Mouse (Mus musculus) liver, adult 2 months (tissue): ENCODE data around the gene Atp6v0a4. TPM values are rescaled to one million over a fixed set of nuclear protein-coding genes. Genes with fewer than 3 reads are reported as not detected.

Source experiments
- DNase-seq: peaks from one replicate; pipeline ENCODE4 v3.0.0-alpha.2; 2011; ENCODE audit warnings: low read depth, low spot score; ENCODE audit errors: extremely low read depth
- H3K27ac ChIP-seq: fragments of 200-500 bp; replicated peaks from 2 replicates; pipeline ENCODE4 v1.5.1; 2012; ENCODE audit warnings: low read depth, mild to moderate bottlenecking, control low read depth, inconsistent platforms, low read length; ENCODE audit not compliant: insufficient read depth
- H3K27me3 ChIP-seq: fragments of 200-500 bp; 2 replicates; pipeline ENCODE4 v1.6.1; 2012; ENCODE audit warnings: mild to moderate bottlenecking, moderate library complexity, low read length, inconsistent platforms; ENCODE audit not compliant: control insufficient read depth, insufficient read depth
- H3K36me3 ChIP-seq: fragments of 200-500 bp; 2 replicates; pipeline ENCODE4 v1.6.1; 2012; ENCODE audit warnings: low read length, inconsistent platforms; ENCODE audit not compliant: control insufficient read depth, insufficient read depth
- H3K4me1 ChIP-seq: fragments of 200-500 bp; 2 replicates; pipeline ENCODE4 v1.6.1; 2011; ENCODE audit warnings: low read length; ENCODE audit not compliant: control insufficient read depth, insufficient read depth
- H3K4me3 ChIP-seq: fragments of 200-500 bp; 2 replicates; pipeline ENCODE4 v1.5.1; 2011; ENCODE audit warnings: low read depth, mild to moderate bottlenecking, control low read depth, low read length, moderate library complexity; ENCODE audit not compliant: insufficient read depth
- H3K79me2 ChIP-seq: fragments of 200-500 bp; 2 replicates; pipeline ENCODE4 v1.6.1; 2012; ENCODE audit warnings: inconsistent platforms, mild to moderate bottlenecking, low read length, moderate library complexity; ENCODE audit not compliant: control insufficient read depth, insufficient read depth
- H3K9ac ChIP-seq: fragments of 200-500 bp; 2 replicates; pipeline ENCODE4 v1.6.1; 2012; ENCODE audit warnings: low read depth, mild to moderate bottlenecking, control low read depth, inconsistent platforms, low read length
- CTCF ChIP-seq: fragments of 200-500 bp; IDR thresholded peaks from 2 replicates; pipeline ENCODE4 v1.5.1; 2011; ENCODE audit warnings: low read depth, low read length, control low read depth
- POLR2A ChIP-seq: fragments of 200-500 bp; IDR thresholded peaks from 2 replicates; pipeline ENCODE4 v1.6.1; 2011; ENCODE audit warnings: low read length, control low read depth; ENCODE audit not compliant: insufficient read depth; ENCODE audit errors: extremely low read depth
- WGBS: fragments of 180-500 bp; shearing (Covaris S2); methylation state at CpG from one replicate; pipeline ENCODE4 v1.1.7; 2018; 5-methylcytosine and 5-hydroxymethylcytosine counted together
- polyA plus RNA-seq: library from polyadenylated mRNA; depleted of rRNA; stranded (reverse); fragments of >200 nt; gene quantifications from 2 replicates; pipeline ENCODE4 v1.2.3, GENCODE M21; 2012
- total RNA-seq: library from RNA; depleted of rRNA; stranded (reverse); fragments of >200 nt; gene quantifications from 2 replicates; pipeline ENCODE4 v1.2.3, GENCODE M21; 2014

Gene Atp6v0a4
- total and polyA plus RNA-seq, 2 experiments = 0.28 to 0.44 TPM

DNA sequence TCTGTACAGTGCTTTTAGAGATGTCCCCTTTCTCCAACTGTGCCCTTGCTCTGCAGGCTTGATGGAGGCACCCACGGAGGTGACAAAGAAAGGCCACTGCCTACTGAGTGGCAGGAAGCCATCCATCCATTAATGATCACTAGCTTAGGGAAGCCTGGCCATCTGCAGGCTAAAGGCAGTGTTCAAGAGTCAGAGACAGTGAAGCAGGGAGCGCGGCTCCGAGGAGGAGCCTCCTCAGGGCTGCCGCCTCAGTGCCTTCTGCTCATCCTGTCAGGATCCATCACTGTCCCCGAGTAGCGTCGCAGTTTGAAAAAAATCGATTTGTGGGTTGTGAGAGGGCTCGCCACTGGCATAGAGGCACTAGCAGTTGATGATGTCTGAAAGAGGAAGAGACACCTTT lies 24.2 kb upstream of the Atp6v0a4 start:
- H3K4me1 ChIP-seq = peaks cover 3% of the 10 kb centered on the region
- H3K4me3 ChIP-seq = no peak overlapping the region
- H3K27me3 ChIP-seq = no peaks in the 10 kb centered on the region
- no peak for DNase-seq
- no peak for TF ChIP-seq CTCF
- no peak for TF ChIP-seq POLR2A
- no peak overlapping the region for H3K9ac ChIP-seq
- H3K36me3 ChIP-seq = no peaks in the 10 kb centered on the region
- H3K79me2 ChIP-seq = no peaks in the 10 kb centered on the region
- WGBS = 89% methylated on average over 10 of the region's 10 CpGs
- H3K27ac ChIP-seq = no peak overlapping the region

GRCm38 (mm10) chr6:38147301-38147700 lies 22.9 kb upstream of the Atp6v0a4 start:
- 95% methylated on average over 5 of the region's 5 CpGs for WGBS
- H3K4me1 ChIP-seq = peaks cover 3% of the 10 kb centered on the region
- H3K27me3 ChIP-seq = no peaks in the 10 kb centered on the region
- H3K4me3 ChIP-seq = no peak overlapping the region
- H3K27ac ChIP-seq = no peak overlapping the region
- H3K79me2 ChIP-seq = no peaks in the 10 kb centered on the region
- DNase-seq = no peak
- no peak overlapping the region for H3K9ac ChIP-seq
- TF ChIP-seq POLR2A = no peak
- no peak for TF ChIP-seq CTCF
- H3K36me3 ChIP-seq = no peaks in the 10 kb centered on the region

DNA sequence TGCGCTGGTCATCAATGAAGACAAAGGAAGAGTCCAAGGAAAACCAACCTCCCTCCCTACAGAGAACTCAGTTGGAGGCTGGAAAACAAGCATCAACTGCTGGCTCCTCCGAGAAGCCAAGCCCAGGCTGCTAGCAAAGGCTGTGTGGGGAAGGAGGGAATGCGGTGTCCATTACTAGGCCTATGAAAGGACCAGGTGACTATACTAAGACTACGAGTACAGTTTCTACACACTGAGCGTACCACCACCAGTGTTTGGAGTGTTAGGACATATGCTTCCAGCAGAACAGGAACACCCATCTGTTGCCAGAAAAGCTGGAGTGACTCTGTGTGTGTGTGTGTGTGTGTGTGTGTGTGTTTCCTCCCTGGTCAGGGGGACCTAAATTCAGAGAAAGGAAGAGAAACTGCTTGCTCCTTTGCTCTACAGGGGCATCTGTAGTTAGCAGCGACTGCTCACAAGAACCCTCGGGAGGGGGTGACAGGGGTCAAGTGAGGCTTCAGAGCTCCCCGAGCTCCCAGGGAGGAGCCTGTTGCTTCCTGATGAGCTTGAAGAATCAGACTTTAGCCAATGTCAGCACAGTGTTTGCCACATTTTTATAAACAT lies 21.2 kb upstream of the Atp6v0a4 start:
- no peak overlapping the region for H3K4me3 ChIP-seq
- DNase-seq = no peak

GRCm38 (mm10) chr6:38144161-38144998 lies 20.0 kb upstream of the Atp6v0a4 start:
- TF ChIP-seq POLR2A (no peak), CTCF (no peak)
- no peak overlapping the region for H3K27ac ChIP-seq
- DNase-seq = peak; percentile 33

More for the DNA sequence above, 21.2 kb upstream of the Atp6v0a4 start:
- no peak overlapping the region for H3K9ac ChIP-seq
- TF ChIP-seq POLR2A = no peak
- no peak for TF ChIP-seq CTCF
- 84% methylated on average over 8 of the region's 8 CpGs for WGBS
- H3K79me2 ChIP-seq = no peaks in the 10 kb centered on the region
- H3K27me3 ChIP-seq = no peaks in the 10 kb centered on the region
- no peaks in the 10 kb centered on the region for H3K36me3 ChIP-seq
- no peak overlapping the region for H3K27ac ChIP-seq
- peaks cover 3% of the 10 kb centered on the region for H3K4me1 ChIP-seq

DNA sequence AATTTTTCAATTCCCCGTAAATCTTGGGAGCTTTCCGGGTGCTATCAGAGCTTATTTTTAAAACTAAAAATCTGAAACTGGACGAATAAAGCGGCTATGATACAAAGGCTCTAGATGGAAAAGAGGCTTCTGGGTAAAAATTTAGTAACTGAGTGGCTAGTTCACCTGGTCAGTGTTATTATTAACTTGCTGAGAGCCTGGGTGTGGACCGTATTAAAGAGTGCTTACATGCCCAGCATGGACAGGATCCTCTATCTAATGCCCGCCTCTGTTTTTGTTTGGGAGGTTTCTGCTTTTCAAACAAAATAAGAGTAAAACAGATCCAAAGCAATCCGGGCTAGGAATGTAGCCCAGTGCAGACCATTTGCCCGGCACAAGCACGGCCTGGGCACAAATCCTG lies 16.0 kb upstream of the Atp6v0a4 start:
- no peak for DNase-seq
- no peak for TF ChIP-seq CTCF
- no peak for TF ChIP-seq POLR2A
- H3K4me3 ChIP-seq = no peak overlapping the region

More at GRCm38 (mm10) chr6:38144161-38144998, 20.0 kb upstream of the Atp6v0a4 start:
- peaks cover 3% of the 10 kb centered on the region for H3K4me1 ChIP-seq
- H3K9ac ChIP-seq = no peak overlapping the region
- no peaks in the 10 kb centered on the region for H3K79me2 ChIP-seq
- H3K27me3 ChIP-seq = no peaks in the 10 kb centered on the region
- H3K36me3 ChIP-seq = no peaks in the 10 kb centered on the region
- H3K4me3 ChIP-seq = no peak overlapping the region
- 32% methylated on average over 9 of the region's 9 CpGs for WGBS

GRCm38 (mm10) chr6:38139086-38139485 lies 14.7 kb upstream of the Atp6v0a4 start:
- H3K27ac ChIP-seq = no peak overlapping the region
- H3K79me2 ChIP-seq = no peaks in the 10 kb centered on the region
- WGBS = 93% methylated on average over 3 of the region's 3 CpGs
- no peak overlapping the region for H3K4me3 ChIP-seq
- no peaks in the 10 kb centered on the region for H3K36me3 ChIP-seq
- H3K9ac ChIP-seq = no peak overlapping the region
- H3K4me1 ChIP-seq = peaks cover under 1% of the 10 kb centered on the region; the same call in 1 of the 2 replicates
- no peak for DNase-seq
- no peaks in the 10 kb centered on the region for H3K27me3 ChIP-seq
- no peak for TF ChIP-seq POLR2A
- TF ChIP-seq CTCF = no peak

More for the DNA sequence above, 16.0 kb upstream of the Atp6v0a4 start:
- H3K4me1 ChIP-seq = peaks cover 3% of the 10 kb centered on the region
- no peaks in the 10 kb centered on the region for H3K27me3 ChIP-seq
- WGBS = 78% methylated on average over 9 of the region's 9 CpGs
- no peaks in the 10 kb centered on the region for H3K36me3 ChIP-seq
- H3K79me2 ChIP-seq = no peaks in the 10 kb centered on the region
- H3K27ac ChIP-seq = no peak overlapping the region
- H3K9ac ChIP-seq = no peak overlapping the region
